Comparison of ENCODE assay signal across 8 mouse cellular contexts in the genomic region with DNA sequence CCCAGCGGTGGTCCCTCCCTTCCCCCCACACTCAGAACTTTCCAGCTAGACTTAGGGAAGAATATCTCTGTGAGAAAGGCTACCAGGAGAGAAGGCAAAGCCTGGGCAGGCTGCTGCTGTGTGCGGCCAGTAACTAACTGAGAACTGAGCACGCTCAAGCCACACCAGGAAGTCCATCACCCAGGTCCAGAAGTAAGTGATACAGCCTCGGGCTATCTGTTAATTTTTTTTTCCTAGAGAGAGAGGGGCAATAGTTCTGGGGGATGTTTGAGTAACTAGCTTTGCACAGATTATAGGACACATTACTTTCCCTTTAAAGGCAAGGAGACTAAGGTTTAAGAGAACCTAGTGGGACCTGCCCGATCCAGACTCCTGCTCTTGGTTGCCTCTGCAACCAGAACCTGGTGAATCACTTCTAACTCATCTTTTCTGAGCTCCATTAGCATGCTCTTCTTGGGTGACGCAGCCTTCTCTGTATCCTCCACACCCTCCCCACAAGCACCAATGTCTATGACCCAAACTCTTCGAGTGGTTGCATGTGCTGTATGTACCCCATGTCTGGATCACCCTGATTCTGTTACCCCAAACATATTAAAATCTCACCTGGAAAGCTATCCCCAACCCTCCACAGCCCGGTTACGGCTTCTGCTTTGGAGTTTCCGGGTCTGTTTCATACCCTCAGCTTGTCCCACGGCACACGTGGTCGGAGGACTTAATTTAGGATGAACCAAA. TPM values are rescaled to one million over a fixed set of nuclear protein-coding genes. Genes with fewer than 3 reads are reported as not detected.
DNase-seq lines count a peak whose midpoint lies in the region; ATAC-seq and TF ChIP-seq lines count a peak whose summit lies in the region.

No protein-coding gene starts in this region.

- H3K27me3 ChIP-seq in heart, embryonic 16.5 days (ENCODE audit: control insufficient read depth, insufficient read depth, low read length): no peaks in the 10 kb centered on the region
- H3K27me3 ChIP-seq in limb, embryonic 15.5 days: no peaks in the 10 kb centered on the region

- in situ Hi-C loops in ES-E14 (cut with MboI; ENCODE audit: low sequenced_read_pairs in 2 of 2, unreplicated experiment in 2 of 2): no loop called here

- no peak for TF ChIP-seq CTCF in olfactory bulb, adult 2 months (IDR thresholded peaks at IDR 0.05; ENCODE audit: insufficient read depth, low read depth, low read length)

- peak overlapping the region; percentile 85 for H3K9ac ChIP-seq in heart, embryonic 16.5 days (ENCODE audit: low read length)
- peak overlapping the region; percentile 99 for H3K9ac ChIP-seq in ES-E14 (ENCODE audit: insufficient read depth, low read depth, low read length, poor library complexity, severe bottlenecking)
- peak overlapping the region; percentile 54 for H3K9ac ChIP-seq in limb, embryonic 15.5 days

- TF ChIP-seq POLR2A in olfactory bulb, adult 2 months (IDR thresholded peaks at IDR 0.05; ENCODE audit: insufficient read depth, low read depth, low read length): no peak

- peaks cover 14% of the 10 kb centered on the region for H3K4me1 ChIP-seq in heart, embryonic 16.5 days (ENCODE audit: control insufficient read depth, insufficient read depth, low read length)
- peaks cover 2 to 15% of the 10 kb centered on the region in 2 experiments; a peak in 3 of 4 replicates for H3K4me1 ChIP-seq in ES-E14 (ENCODE audit: control insufficient read depth in 2 of 2, insufficient read depth in 2 of 2, low read length in 2 of 2, poor library complexity in 1 of 2)
- peaks cover 22% of the 10 kb centered on the region for H3K4me1 ChIP-seq in limb, embryonic 15.5 days
- H3K4me1 ChIP-seq in olfactory bulb, adult 2 months (ENCODE audit: control insufficient read depth, insufficient read depth, low read length): peaks cover 7% of the 10 kb centered on the region; the same call in 1 of the 2 replicates

- no peak for DNase-seq in heart, adult 18-20 months
- peak; percentile 38 for DNase-seq in ES-E14 (ENCODE audit: low read depth, low spot score)
- DNase-seq in gastrocnemius, adult 8-10 months (ENCODE audit: low spot score in 2 of 2): no peak
- no peak for DNase-seq in layer of hippocampus, adult 11-12 months (ENCODE audit: low spot score)

- WGBS in heart, embryonic 16.5 days: 6% methylated on average over 13 of the region's 13 CpGs
- 3% methylated on average over 13 of the region's 13 CpGs for WGBS in limb, embryonic 15.5 days
- WGBS in olfactory bulb, adult 2 months: 7% methylated on average over 13 of the region's 13 CpGs

- H3K9me3 ChIP-seq in heart, embryonic 16.5 days (replicated peaks; ENCODE audit: control insufficient read depth, low read length): no peaks in the 10 kb centered on the region
- H3K9me3 ChIP-seq in ES-E14 (ENCODE audit: control insufficient read depth, insufficient read depth, low read depth, low read length): no peaks in the 10 kb centered on the region
- no peaks in the 10 kb centered on the region for H3K9me3 ChIP-seq in limb, embryonic 15.5 days

- H3K36me3 ChIP-seq in heart, embryonic 16.5 days (ENCODE audit: control insufficient read depth, insufficient read depth): peaks cover 2% of the 10 kb centered on the region; the same call in 1 of the 2 replicates
- H3K36me3 ChIP-seq in ES-E14 (ENCODE audit: control insufficient read depth, insufficient read depth, low read length, poor library complexity, severe bottlenecking): peaks cover 7% of the 10 kb centered on the region; the same call in 1 of the 2 replicates
- H3K36me3 ChIP-seq in limb, embryonic 15.5 days: peaks cover 15% of the 10 kb centered on the region

- H3K27ac ChIP-seq in heart, embryonic 16.5 days (ENCODE audit: low read length): no peak overlapping the region; the same call in 1 of the 2 replicates
- peak overlapping the region; percentile 80 for H3K27ac ChIP-seq in ES-E14 (ENCODE audit: insufficient read depth, low read depth, low read length, poor library complexity, severe bottlenecking)
- H3K27ac ChIP-seq in limb, embryonic 15.5 days: no peak overlapping the region
- H3K27ac ChIP-seq in olfactory bulb, adult 2 months (ENCODE audit: insufficient read depth, low read depth, low read length): no peak overlapping the region

- peak overlapping the region; percentile 75 for H3K4me3 ChIP-seq in heart, embryonic 16.5 days (ENCODE audit: low read length)
- peak overlapping the region; percentile 87 to 98 for H3K4me3 ChIP-seq in ES-E14 (ENCODE audit: insufficient read depth in 1 of 2, low read depth in 1 of 2, low read length in 2 of 2, poor library complexity in 1 of 2, severe bottlenecking in 1 of 2)
- peak overlapping the region; percentile 62 for H3K4me3 ChIP-seq in limb, embryonic 15.5 days
- peak overlapping the region; percentile 79 for H3K4me3 ChIP-seq in olfactory bulb, adult 2 months (ENCODE audit: insufficient read depth, low read depth, low read length)

- no peak for ATAC-seq in heart, embryonic 16.5 days (replicated peaks; ENCODE audit: extremely low read depth, insufficient read depth, low FRiP score)
- ATAC-seq in erythroid progenitor cell, adult 5-6 weeks (replicated peaks; ENCODE audit: low FRiP score, poor library complexity, severe bottlenecking): peak; percentile 55
- no peak for ATAC-seq in limb, embryonic 15.5 days (ENCODE audit: insufficient number of reproducible peaks, low FRiP score, low TSS enrichment, low read depth)

- H3K4me2 ChIP-seq in heart, embryonic 16.5 days (ENCODE audit: low read depth, low read length): peak overlapping the region; percentile 84
- H3K4me2 ChIP-seq in limb, embryonic 15.5 days: peak overlapping the region; percentile 95

TF ChIP-seq in ES-E14, 5 proteins besides CTCF, POLR2A, EP300 and RAD21:
- no peak for TF ChIP-seq CHD2 (IDR thresholded peaks at IDR 0.05; ENCODE audit: low read depth, low read length)
- TF ChIP-seq MAFK (IDR thresholded peaks at IDR 0.05; ENCODE audit: insufficient read depth, low read depth, low read length): no peak
- no peak for TF ChIP-seq ZC3H11A (IDR thresholded peaks at IDR 0.05; ENCODE audit: borderline replicate concordance, low read depth, low read length)
- TF ChIP-seq ZNF384 (IDR thresholded peaks at IDR 0.05; ENCODE audit: low read depth, low read length): no peak
- no peak for TF ChIP-seq HCFC1 (IDR thresholded peaks at IDR 0.05; ENCODE audit: borderline replicate concordance, insufficient read depth, low read length)

RNA-seq across cellular contexts. Expression of a gene that starts 8.8 kb away (rescaled TPM):
- 41.7 and 44.4 TPM in 2 replicates for polyA plus RNA-seq in heart, embryonic 16.5 days (2015; fragmentation: Nextera tagmentation; extraction: Ambion mirVana)
- 1 to 10 TPM; 6.4 to 7.5 TPM for total RNA-seq in heart, adult 18-20 months (2021)
- 107 and 117 TPM in 2 replicates for total RNA-seq in ES-E14 (2012; rRNA removed)
- total RNA-seq in erythroid progenitor cell, adult 5-6 weeks (2015; ENCODE audit: low replicate concordance): 27.0 and 42.3 TPM in 2 replicates
- total RNA-seq in erythroid progenitor cell, adult 5-6 weeks (2017; ENCODE audit: low replicate concordance): 36.5 and 47.0 TPM in 2 replicates
- 66.2 and 70.1 TPM in 2 replicates for polyA plus RNA-seq in limb, embryonic 15.5 days (2015; fragmentation: Nextera tagmentation; extraction: Ambion mirVana)
- polyA plus RNA-seq in olfactory bulb, adult 2 months (2012; ENCODE audit: insufficient read depth, insufficient read length, low replicate concordance, missing spikeins): not detected in 2 replicates
- 1 to 10 TPM; 4.8 to 8.4 (median 8.1) TPM for total RNA-seq in gastrocnemius, adult 8-10 months (2022)

RNA-seq across cellular contexts. Expression of a gene that starts 15.2 kb away (rescaled TPM):
- polyA plus RNA-seq in heart, embryonic 16.5 days (2015; fragmentation: Nextera tagmentation; extraction: Ambion mirVana): 71.5 and 72.2 TPM in 2 replicates
- total RNA-seq in heart, adult 18-20 months (2021): 10 to 100 TPM; 20.3 to 22.3 TPM
- 48.6 and 61.8 TPM in 2 replicates for total RNA-seq in ES-E14 (2012; rRNA removed)
- 13.0 and 18.0 TPM in 2 replicates for total RNA-seq in erythroid progenitor cell, adult 5-6 weeks (2015; ENCODE audit: low replicate concordance)
- 8.9 and 14.1 TPM in 2 replicates for total RNA-seq in erythroid progenitor cell, adult 5-6 weeks (2017; ENCODE audit: low replicate concordance)
- polyA plus RNA-seq in limb, embryonic 15.5 days (2015; fragmentation: Nextera tagmentation; extraction: Ambion mirVana): 61.4 and 68.3 TPM in 2 replicates
- polyA plus RNA-seq in olfactory bulb, adult 2 months (2012; ENCODE audit: insufficient read depth, insufficient read length, low replicate concordance, missing spikeins): not detected in 2 replicates
- total RNA-seq in gastrocnemius, adult 8-10 months (2022): 10 to 100 TPM in 3 of 4 experiments, 1 to 10 TPM in 1; 9.4 to 13.4 (median 11.1) TPM

RNA-seq across cellular contexts. Expression of a gene that starts 41.4 kb away (rescaled TPM):
- polyA plus RNA-seq in heart, embryonic 16.5 days (2015; fragmentation: Nextera tagmentation; extraction: Ambion mirVana): 2.1 and 2.6 TPM in 2 replicates
- 1 to 10 TPM in 1 of 2 experiments, under 1 TPM in 1; 0.84 to 1.2 TPM for total RNA-seq in heart, adult 18-20 months (2021)
- total RNA-seq in ES-E14 (2012; rRNA removed): 0.69 and 1.1 TPM in 2 replicates
- total RNA-seq in erythroid progenitor cell, adult 5-6 weeks (2015; ENCODE audit: low replicate concordance): not detected in 2 replicates
- not detected in 2 replicates for total RNA-seq in erythroid progenitor cell, adult 5-6 weeks (2017; ENCODE audit: low replicate concordance)
- polyA plus RNA-seq in limb, embryonic 15.5 days (2015; fragmentation: Nextera tagmentation; extraction: Ambion mirVana): 1.8 and 2.7 TPM in 2 replicates
- polyA plus RNA-seq in olfactory bulb, adult 2 months (2012; ENCODE audit: insufficient read depth, insufficient read length, low replicate concordance, missing spikeins): not detected in 2 replicates
- total RNA-seq in gastrocnemius, adult 8-10 months (2022): 1 to 10 TPM in 1 of 4 experiments, under 1 TPM in 1, not detected in 2; 0.58 to 1.5 TPM
